Mouse (Mus musculus) forebrain, embryonic 12.5 days (tissue): Measurements from ENCODE around the gene Tmem183a. TPM values are rescaled to one million over a fixed set of nuclear protein-coding genes. Genes with fewer than 3 reads are reported as not detected.
A peak's percentile ranks its signal among the peaks of the same experiment; 100 is the strongest.

ENCODE experiments used
- ATAC-seq: fragments of 200-750 bp; cut with Nextera tagmentation; 2 replicates; pipeline ENCODE4 v1.8.0; 2017; ENCODE audit warnings: moderate TSS enrichment; ENCODE audit not compliant: low FRiP score
- H3K27ac ChIP-seq: fragments of 300-500 bp; sonication (generic); 2 replicates; pipeline ENCODE4 v1.5.1; 2016; ENCODE audit warnings: mild to moderate bottlenecking
- H3K27me3 ChIP-seq: fragments of 300-500 bp; sonication (generic); 2 replicates; pipeline ENCODE4 v1.6.1; 2016; ENCODE audit warnings: mild to moderate bottlenecking
- H3K36me3 ChIP-seq: fragments of 300-500 bp; sonication (generic); replicated peaks from 2 replicates; pipeline ENCODE4 v1.6.1; 2016; ENCODE audit warnings: mild to moderate bottlenecking
- H3K4me1 ChIP-seq: fragments of 300-500 bp; sonication (generic); 2 replicates; pipeline ENCODE4 v1.6.1; 2016
- H3K4me2 ChIP-seq: fragments of 300-500 bp; sonication (generic); 2 replicates; pipeline ENCODE4 v1.6.1; 2016; ENCODE audit warnings: mild to moderate bottlenecking, moderate library complexity
- H3K4me3 ChIP-seq: fragments of 300-500 bp; sonication (generic); replicated peaks from 2 replicates; pipeline ENCODE4 v1.5.1; 2016; ENCODE audit warnings: mild to moderate bottlenecking
- H3K9ac ChIP-seq: fragments of 300-500 bp; sonication (generic); 2 replicates; pipeline ENCODE4 v1.6.1; 2016; ENCODE audit warnings: mild to moderate bottlenecking
- H3K9me3 ChIP-seq: fragments of 300-500 bp; sonication (generic); 2 replicates; pipeline ENCODE4 v1.6.1; 2016
- WGBS: fragments of 180-500 bp; shearing (Covaris S2); methylation state at CpG from one replicate; pipeline ENCODE4 v1.1.7; 2016; 5-methylcytosine and 5-hydroxymethylcytosine counted together
- polyA plus RNA-seq: library from polyadenylated mRNA; unstranded; fragments of >200 nt; fragmentation: Nextera tagmentation; extraction: Ambion mirVana; gene quantifications from 2 replicates; pipeline ENCODE4 v1.2.1, GENCODE M21; 2016

The Tmem183a gene
- 130 and 131 TPM in 2 replicates for polyA plus RNA-seq

GRCm38 (mm10) chr1:134361857-134362212 lies at the start of gene Tmem183a:
Gene Tmem183a (minus strand): TSS chr1:134361979.
- Histone ChIP-seq H3K4me2 (peak within 1 kb of the TSS; percentile 80), H3K4me3 (peak within 1 kb of the TSS; percentile 92), H3K27ac (peak within 1 kb of the TSS; percentile 76), H3K27me3 (no peaks in the 10 kb centered on the region; the same call in 1 of the 2 replicates), H3K9me3 (no peaks in the 10 kb centered on the region), H3K9ac (peak within 1 kb of the TSS; percentile 93), H3K4me1 (peaks cover 15% of the 10 kb centered on the region), H3K36me3 (peaks cover 23% of the 10 kb centered on the region)
- under 1% methylated on average over 32 of the region's 38 CpGs for WGBS
- peak; percentile 99 for ATAC-seq

- H3K36me3 ChIP-seq: peaks cover 37% of the 10 kb centered on the region
- H3K4me3 ChIP-seq: no peak overlapping the region
- H3K4me2 ChIP-seq: no peak overlapping the region
- H3K9me3 ChIP-seq: no peaks in the 10 kb centered on the region
- H3K9ac ChIP-seq: no peak overlapping the region
- no peaks in the 10 kb centered on the region for H3K27me3 ChIP-seq
- H3K27ac ChIP-seq: no peak overlapping the region
- peaks cover 10% of the 10 kb centered on the region for H3K4me1 ChIP-seq
- WGBS: 85% methylated on average over 8 of the region's 8 CpGs
- ATAC-seq: no peak
Observed at GRCm38 (mm10) chr1:134408080-134408479, 46.3 kb upstream of the Tmem183a start.

DNA sequence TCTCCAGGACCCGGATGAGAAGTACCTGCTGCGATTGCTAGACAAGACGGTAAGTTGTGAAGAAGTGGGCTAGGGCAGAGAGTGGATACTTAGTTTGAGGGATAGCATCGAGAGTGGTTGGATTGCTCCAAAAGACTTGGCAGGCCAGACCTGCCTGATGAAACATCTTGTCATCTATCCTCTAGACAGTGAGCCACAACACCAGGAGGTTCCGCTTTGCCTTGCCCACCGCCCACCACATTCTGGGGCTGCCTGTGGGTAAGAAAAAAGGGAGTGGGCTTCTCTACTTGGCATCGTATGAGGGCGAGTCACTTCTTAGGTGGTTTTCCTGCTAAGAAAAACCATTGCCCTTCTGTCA lies 44.6 kb upstream of the Tmem183a start:
- H3K9me3 ChIP-seq: no peaks in the 10 kb centered on the region
- peak; percentile 43 for ATAC-seq

DNA sequence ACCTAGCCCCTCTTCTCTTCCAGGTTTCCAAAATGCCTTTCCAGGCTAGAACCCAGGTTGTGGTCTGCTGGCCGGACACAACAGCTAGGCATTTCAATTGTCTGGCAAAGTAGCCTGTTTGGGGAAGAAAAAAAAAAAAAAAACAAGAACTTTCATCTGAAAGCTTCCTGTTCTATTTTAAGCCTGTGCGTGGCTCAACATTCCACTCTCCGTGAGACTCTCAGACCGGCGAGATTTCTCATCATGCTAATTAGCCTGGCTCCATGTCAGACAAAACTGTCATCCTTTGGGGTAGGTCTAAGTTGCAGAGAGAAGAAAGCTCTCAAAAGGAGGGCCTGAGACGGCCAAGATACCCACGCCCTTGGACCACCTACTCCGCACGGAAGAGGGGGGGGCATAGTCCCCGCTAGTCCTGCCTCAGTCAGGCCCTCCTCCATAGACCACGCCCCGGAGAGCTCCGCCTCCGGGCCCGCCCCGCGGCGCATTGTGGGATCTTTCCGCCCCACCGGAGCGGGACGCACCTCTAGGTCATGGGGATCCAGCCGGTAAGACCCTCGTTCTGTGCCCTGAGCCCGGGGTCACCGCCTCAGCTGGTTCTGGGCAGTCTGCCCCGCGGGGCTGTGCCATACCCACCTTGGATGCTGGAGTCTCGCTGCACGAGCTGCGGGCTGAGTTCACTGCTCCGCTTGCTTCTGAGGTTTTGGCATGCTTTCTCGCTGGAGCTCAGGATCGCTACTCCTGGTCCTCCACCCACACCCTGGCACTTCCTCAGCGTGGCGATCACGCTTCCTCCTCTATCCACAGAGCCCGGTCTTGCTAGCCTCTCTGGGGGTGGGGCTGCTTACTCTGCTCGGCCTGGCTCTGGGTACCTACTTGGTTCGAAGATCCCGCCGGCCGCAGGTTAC lies 44.0 kb upstream of the Tmem183a start, which contains the start of gene Cyb5r1:
Gene Cyb5r1 (plus strand): TSS at position 51 of the 905 bp plus-strand sequence.
- peak within 1 kb of the TSS; percentile 66 for H3K9ac ChIP-seq
- 0 out of 2 replicates have a peak within 1 kb of the TSS, but pooled peaks have one; percentile 33 for H3K27ac ChIP-seq
- peak; percentile 99 for ATAC-seq
- peak within 1 kb of the TSS; percentile 74 for H3K4me3 ChIP-seq
- no peaks in the 10 kb centered on the region for H3K9me3 ChIP-seq
- peak within 1 kb of the TSS; percentile 79 for H3K4me2 ChIP-seq
- no peaks in the 10 kb centered on the region for H3K27me3 ChIP-seq
- WGBS: 2% methylated on average over 43 of the region's 43 CpGs
- H3K36me3 ChIP-seq: peaks cover 32% of the 10 kb centered on the region
- H3K4me1 ChIP-seq: peaks cover 10% of the 10 kb centered on the region

More for the DNA sequence above, 44.6 kb upstream of the Tmem183a start:
- peaks cover 10% of the 10 kb centered on the region for H3K4me1 ChIP-seq
- no peak overlapping the region for H3K27ac ChIP-seq
- peak overlapping the region; percentile 74 for H3K4me3 ChIP-seq
- no peaks in the 10 kb centered on the region for H3K27me3 ChIP-seq
- H3K4me2 ChIP-seq: peak overlapping the region; percentile 79
- peak overlapping the region; percentile 66 for H3K9ac ChIP-seq
- 40% methylated on average over 8 of the region's 8 CpGs for WGBS
- H3K36me3 ChIP-seq: peaks cover 37% of the 10 kb centered on the region

DNA sequence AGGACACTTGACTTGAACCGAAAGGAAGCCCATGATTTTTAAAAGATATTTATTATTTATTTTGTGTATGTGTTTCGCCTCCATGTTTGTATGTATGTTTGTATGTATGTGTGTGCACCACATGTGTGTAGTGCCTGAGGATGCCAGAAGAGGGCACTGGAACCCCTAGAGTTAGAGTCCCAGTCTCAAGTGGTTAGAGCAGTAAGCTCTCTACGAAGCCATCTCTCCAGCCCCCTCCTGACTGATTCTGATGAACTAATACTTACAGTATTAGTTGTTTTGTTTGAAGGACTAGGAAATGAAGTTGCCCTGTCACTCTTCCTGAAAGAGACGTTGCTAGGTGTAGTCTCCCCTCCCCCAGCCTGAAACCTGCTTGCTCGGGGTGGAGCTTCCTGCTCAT lies 38.0 kb upstream of the Tmem183a start:
- WGBS: 51% methylated on average over 5 of the region's 5 CpGs
- Histone ChIP-seq H3K27me3 (no peaks in the 10 kb centered on the region), H3K27ac (no peak overlapping the region), H3K4me2 (no peak overlapping the region), H3K9me3 (no peaks in the 10 kb centered on the region), H3K4me3 (no peak overlapping the region), H3K36me3 (no peaks in the 10 kb centered on the region), H3K4me1 (no peaks in the 10 kb centered on the region), H3K9ac (no peak overlapping the region)
- ATAC-seq: no peak

DNA sequence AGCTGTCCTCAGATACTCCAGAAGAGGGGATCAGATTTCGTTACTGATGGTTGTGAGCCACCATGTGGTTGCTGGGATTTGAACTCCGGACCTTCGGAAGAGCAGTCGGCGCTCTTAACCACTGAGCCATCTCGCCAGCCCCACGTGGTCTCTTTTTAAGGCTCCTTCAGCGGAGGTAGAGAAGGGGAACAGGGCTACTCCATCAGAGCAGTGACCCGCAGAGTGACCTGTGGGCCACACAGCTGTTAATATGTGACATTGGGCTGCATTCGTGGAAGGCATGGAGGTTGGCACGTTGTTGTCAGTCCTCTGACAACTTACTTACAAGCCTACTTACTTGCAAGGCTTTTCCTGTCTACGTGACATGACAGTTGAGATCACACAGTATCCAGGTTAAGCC lies 36.4 kb upstream of the Tmem183a start:
- WGBS: 87% methylated on average over 12 of the region's 12 CpGs
- Histone ChIP-seq H3K4me1 (no peaks in the 10 kb centered on the region), H3K36me3 (no peaks in the 10 kb centered on the region), H3K9ac (no peak overlapping the region), H3K27me3 (no peaks in the 10 kb centered on the region; the same call in 1 of the 2 replicates), H3K4me2 (no peak overlapping the region), H3K4me3 (no peak overlapping the region), H3K27ac (no peak overlapping the region), H3K9me3 (no peaks in the 10 kb centered on the region)
- no peak for ATAC-seq

DNA sequence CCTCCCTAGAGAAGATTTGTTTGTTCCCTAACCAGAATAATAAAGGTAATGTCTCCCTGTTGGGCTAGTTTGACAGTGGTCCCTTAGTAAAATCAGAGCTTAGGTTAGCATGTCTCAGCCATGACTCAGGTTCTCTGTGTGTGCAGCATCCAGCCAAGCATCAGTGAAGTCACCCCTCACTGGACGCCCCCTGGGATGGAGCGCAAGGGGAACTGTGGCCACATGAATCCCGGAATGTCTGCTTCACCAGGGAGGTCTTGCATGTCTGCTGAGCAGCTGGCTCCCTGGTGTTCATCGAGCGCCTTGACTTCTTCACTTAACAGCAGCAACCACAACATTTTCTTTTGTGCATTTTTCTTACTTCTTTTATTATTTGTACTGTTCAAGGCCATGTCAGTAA lies 32.0 kb upstream of the Tmem183a start:
- H3K27ac ChIP-seq: no peak overlapping the region
- no peak for ATAC-seq
- H3K4me1 ChIP-seq: no peaks in the 10 kb centered on the region
- 54% methylated on average over 5 of the region's 5 CpGs for WGBS
- H3K9ac ChIP-seq: 0 out of 2 replicates have a peak overlapping the region, but pooled peaks have one; percentile 7
- H3K27me3 ChIP-seq: no peaks in the 10 kb centered on the region; the same call in 1 of the 2 replicates
- H3K4me3 ChIP-seq: no peak overlapping the region
- H3K36me3 ChIP-seq: no peaks in the 10 kb centered on the region
- no peaks in the 10 kb centered on the region for H3K9me3 ChIP-seq
- no peak overlapping the region for H3K4me2 ChIP-seq

GRCm38 (mm10) chr1:134385666-134386065 lies 23.9 kb upstream of the Tmem183a start, which contains the start of gene 4933406M09Rik:
Gene 4933406M09Rik (plus strand): TSS chr1:134385940.
- Histone ChIP-seq H3K9me3 (peaks cover 3% of the 10 kb centered on the region; the same call in 1 of the 2 replicates), H3K9ac (no peak within 1 kb of the TSS), H3K36me3 (no peaks in the 10 kb centered on the region), H3K27ac (no peak within 1 kb of the TSS), H3K4me1 (peaks cover 8% of the 10 kb centered on the region), H3K27me3 (no peaks in the 10 kb centered on the region), H3K4me2 (no peak within 1 kb of the TSS), H3K4me3 (no peak within 1 kb of the TSS)
- ATAC-seq: no peak
- 89% methylated on average over 1 of the region's 1 CpGs for WGBS

GRCm38 (mm10) chr1:134385176-134385575 lies 23.4 kb upstream of the Tmem183a start:
- no peak overlapping the region for H3K4me2 ChIP-seq
- no peak overlapping the region for H3K9ac ChIP-seq
- no peaks in the 10 kb centered on the region for H3K27me3 ChIP-seq
- H3K9me3 ChIP-seq: peaks cover 3% of the 10 kb centered on the region; the same call in 1 of the 2 replicates
- peaks cover 8% of the 10 kb centered on the region for H3K4me1 ChIP-seq
- H3K27ac ChIP-seq: no peak overlapping the region
- no peaks in the 10 kb centered on the region for H3K36me3 ChIP-seq
- no peak overlapping the region for H3K4me3 ChIP-seq
- no peak for ATAC-seq

GRCm38 (mm10) chr1:134384581-134384980 lies 22.8 kb upstream of the Tmem183a start:
- no peak for ATAC-seq
- no peak overlapping the region for H3K4me2 ChIP-seq
- no peaks in the 10 kb centered on the region for H3K36me3 ChIP-seq
- 85% methylated on average over 4 of the region's 4 CpGs for WGBS
- peaks cover 8% of the 10 kb centered on the region for H3K4me1 ChIP-seq
- H3K27me3 ChIP-seq: no peaks in the 10 kb centered on the region
- H3K9me3 ChIP-seq: peaks cover 3% of the 10 kb centered on the region; the same call in 1 of the 2 replicates
- H3K27ac ChIP-seq: no peak overlapping the region
- no peak overlapping the region for H3K4me3 ChIP-seq
- no peak overlapping the region for H3K9ac ChIP-seq

DNA sequence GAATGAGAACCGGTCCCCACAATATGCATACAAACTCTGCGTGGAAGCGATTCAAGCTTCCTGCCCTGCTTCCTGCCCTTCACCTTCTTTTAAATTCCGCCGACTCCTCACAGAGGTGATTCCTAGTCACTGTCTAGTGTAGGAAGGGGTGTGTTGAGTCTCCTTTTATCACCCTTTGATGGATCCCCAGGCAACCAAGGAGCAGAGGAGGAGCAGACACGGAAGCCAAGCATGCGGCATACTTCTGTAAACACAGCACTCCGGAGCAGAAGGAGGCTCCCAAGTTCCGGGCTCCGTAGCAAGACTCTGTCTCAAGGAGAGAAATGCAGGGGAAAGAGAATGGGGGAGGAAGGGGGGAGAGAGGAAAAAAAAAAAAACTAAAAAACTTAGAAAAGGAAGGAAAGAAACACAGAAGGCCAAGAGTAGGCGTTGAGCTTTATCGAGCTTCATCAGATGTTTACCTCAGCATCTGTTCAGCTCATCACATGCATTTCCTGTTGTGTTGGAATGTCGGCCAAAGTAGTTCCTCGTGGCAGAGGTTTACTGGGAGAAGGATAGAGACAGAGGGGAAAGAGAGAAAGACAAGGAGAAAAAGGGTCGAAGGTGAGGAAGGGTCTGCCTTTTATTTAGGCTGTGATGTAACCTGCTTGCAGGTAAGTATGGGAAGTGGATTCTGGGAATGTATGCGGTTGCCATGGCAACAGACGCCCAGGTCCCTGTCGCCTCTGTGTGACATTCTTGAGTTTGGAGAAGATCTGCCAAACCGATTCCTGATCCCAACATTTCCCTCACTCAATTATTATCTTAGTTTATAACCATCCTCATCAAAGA lies 20.2 kb upstream of the Tmem183a start:
- Histone ChIP-seq H3K4me2 (peak overlapping the region; percentile 46), H3K27me3 (no peaks in the 10 kb centered on the region), H3K4me3 (peak overlapping the region; percentile 17), H3K27ac (no peak overlapping the region), H3K36me3 (no peaks in the 10 kb centered on the region), H3K9ac (no peak overlapping the region), H3K4me1 (peaks cover 8% of the 10 kb centered on the region), H3K9me3 (peaks cover 3% of the 10 kb centered on the region; the same call in 1 of the 2 replicates)
- ATAC-seq: no peak
- 20% methylated on average over 19 of the region's 19 CpGs for WGBS

- WGBS: 84% methylated on average over 2 of the region's 2 CpGs
Observed at GRCm38 (mm10) chr1:134381051-134381450, 19.3 kb upstream of the Tmem183a start.

More at GRCm38 (mm10) chr1:134381051-134381450, 19.3 kb upstream of the Tmem183a start:
- no peak overlapping the region for H3K4me2 ChIP-seq
- no peaks in the 10 kb centered on the region for H3K27me3 ChIP-seq
- no peaks in the 10 kb centered on the region for H3K36me3 ChIP-seq
- ATAC-seq: no peak
- peaks cover 8% of the 10 kb centered on the region for H3K4me1 ChIP-seq
- H3K27ac ChIP-seq: no peak overlapping the region
- no peak overlapping the region for H3K4me3 ChIP-seq
- H3K9ac ChIP-seq: no peak overlapping the region
- peaks cover 3% of the 10 kb centered on the region; the same call in 1 of the 2 replicates for H3K9me3 ChIP-seq
